Mouse (Mus musculus) lung, postnatal 0 days (tissue): ENCODE results near the gene Slc25a40.

ENCODE experiments used
- CTCF ChIP-seq: IDR thresholded peaks from 2 replicates; pipeline ENCODE4 v1.5.1; 2016; ENCODE audit warnings: antibody characterized with exemption, mild to moderate bottlenecking
- EP300 ChIP-seq: IDR thresholded peaks from 2 replicates; pipeline ENCODE4 v1.6.1; 2016; ENCODE audit warnings: antibody characterized with exemption, mild to moderate bottlenecking, control low read depth

DNA sequence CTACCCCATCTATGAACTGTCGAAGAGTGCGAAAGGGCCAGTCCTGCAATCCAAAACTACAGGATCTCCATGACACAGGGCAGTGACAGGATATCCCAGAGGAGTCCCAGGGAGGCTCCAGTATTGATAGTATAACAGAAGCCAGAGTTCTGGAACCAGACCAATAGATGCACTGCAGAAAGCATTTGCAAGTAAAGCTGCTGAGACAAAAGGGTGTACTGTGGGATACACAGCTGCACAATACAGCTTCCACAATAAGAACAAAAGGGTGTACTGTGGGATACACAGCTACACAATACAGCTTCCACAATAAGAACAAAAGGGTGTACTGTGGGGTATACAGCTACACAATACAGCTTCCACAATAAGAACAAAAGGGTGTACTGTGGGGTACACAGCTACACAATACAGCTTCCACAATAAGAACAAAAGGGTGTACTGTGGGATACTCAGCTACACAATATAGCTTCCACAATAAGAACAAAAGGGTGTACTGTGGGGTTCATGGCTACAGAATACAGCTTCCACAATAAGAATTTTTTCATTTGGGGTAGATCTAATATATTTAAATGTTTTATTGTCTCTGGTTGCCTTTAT lies 66.1 kb downstream of the Slc25a40 start:
- TF ChIP-seq CTCF (no peak), EP300 (no peak)
